Mouse (Mus musculus): Measurements from ENCODE around the gene 4930518I15Rik. TPM values are rescaled to one million over a fixed set of nuclear protein-coding genes. Genes with fewer than 3 reads are reported as not detected.

4930518I15Rik gene
- total and polyA plus RNA-seq, 3 experiments = 0.23 to 0.60 TPM; not detected in 1

DNA sequence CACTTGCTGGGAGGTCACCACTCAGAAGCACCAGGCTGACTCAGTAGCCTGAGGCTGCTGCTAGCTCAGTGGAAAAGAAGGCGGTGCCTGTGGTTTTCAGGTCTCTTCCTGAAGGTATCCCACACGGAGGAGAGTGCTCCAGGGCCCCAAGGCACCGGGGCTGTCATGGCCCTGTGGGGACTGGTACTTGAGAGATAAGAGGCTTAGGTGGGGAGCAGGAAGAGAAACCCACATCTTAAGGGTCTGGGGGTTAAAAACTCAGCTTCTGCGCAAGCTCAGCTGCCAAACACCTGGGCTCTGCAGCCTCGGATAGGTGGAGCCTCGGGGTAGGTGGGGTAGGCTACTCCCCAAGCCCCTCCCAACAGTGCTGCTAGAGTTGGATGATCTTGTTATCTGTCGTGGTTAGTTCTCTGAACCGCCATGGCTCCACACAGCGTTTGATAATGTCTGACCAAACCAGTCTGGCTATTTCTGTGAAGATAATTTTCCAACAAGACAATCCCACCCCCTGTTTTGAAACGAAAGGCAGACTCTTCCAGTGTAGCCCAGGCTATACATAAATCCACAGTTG lies 24.8 kb upstream of the 4930518I15Rik start:
- Histone ChIP-seq H3K4me1 (ENCODE audit: control insufficient read depth in 1 of 2, insufficient read depth in 2 of 2, low read length in 2 of 2) (peaks cover 2 to 39% of the 10 kb centered on the region in 2 experiments; a peak in 3 of 4 replicates), H3K9me3 (replicated peaks; ENCODE audit: insufficient read depth, low read length) (no peaks in the 10 kb centered on the region), H3K27me3 (ENCODE audit: control insufficient read depth in 1 of 2, insufficient read depth in 2 of 2, low read length in 2 of 2) (no peaks in the 10 kb centered on the region), H3K4me3 (ENCODE audit: control insufficient read depth in 1 of 2, insufficient read depth in 1 of 2, low read depth in 2 of 2, low read length in 2 of 2) (peak overlapping the region; percentile 1 to 43; a peak in 3 of 4 replicates), H3K79me2 (ENCODE audit: control insufficient read depth, insufficient read depth, low read length, poor library complexity) (no peaks in the 10 kb centered on the region), H3K9ac (ENCODE audit: control insufficient read depth, low read depth, low read length, poor library complexity, severe bottlenecking) (peak overlapping the region; percentile 26), H3K36me3 (ENCODE audit: control insufficient read depth in 1 of 2, insufficient read depth in 2 of 2, low read length in 2 of 2) (peaks cover 0 to 9% of the 10 kb centered on the region in 2 experiments; a peak in 2 of 4 replicates), H3K27ac (ENCODE audit: control insufficient read depth, low read depth, low read length) (peak overlapping the region; percentile 46; the same call in 1 of the 2 replicates)
- peak; percentile 78 for DNase-seq (ENCODE audit: low read depth, low spot score)
- TF ChIP-seq CTCF (IDR thresholded peaks at IDR 0.05 in 2 of 3, conservative IDR thresholded peaks at IDR 0.05 in 1 of 3; ENCODE audit: control insufficient read depth in 1 of 3, insufficient read depth in 1 of 3, low read depth in 2 of 3, low read length in 3 of 3, poor library complexity in 1 of 3, severe bottlenecking in 1 of 3) = no peak
- 0 out of 2 replicates have a peak, but pooled peaks have one; percentile 20 for TF ChIP-seq TBP (IDR thresholded peaks at IDR 0.05; ENCODE audit: low read depth, low read length)
- peak; percentile 64 for TF ChIP-seq NRF1 (IDR thresholded peaks at IDR 0.05; ENCODE audit: insufficient read depth, low read depth, low read length, poor library complexity, severe bottlenecking)
- TF ChIP-seq MEF2A (IDR thresholded peaks at IDR 0.05; ENCODE audit: extremely low read depth, insufficient replicate concordance, low read depth, low read length, poor library complexity, severe bottlenecking) = no peak
- peak; percentile 27 to 37; a peak in 3 of 4 replicates for TF ChIP-seq EP300 (IDR thresholded peaks at IDR 0.05; ENCODE audit: low read depth in 1 of 2, low read length in 2 of 2)
- no peak for TF ChIP-seq CHD2 (IDR thresholded peaks at IDR 0.05; ENCODE audit: low read length)
- no peak for TF ChIP-seq RCOR1 (IDR thresholded peaks at IDR 0.05; ENCODE audit: low read depth, low read length)
- TF ChIP-seq MAZ (IDR thresholded peaks at IDR 0.05; ENCODE audit: low read depth, low read length) = 0 out of 2 replicates have a peak, but pooled peaks have one; percentile 22
- TF ChIP-seq TCF12 (IDR thresholded peaks at IDR 0.05; ENCODE audit: low read depth, low read length) = peak; percentile 50
- TF ChIP-seq TAL1 (IDR thresholded peaks at IDR 0.05; ENCODE audit: low read length) = peak; percentile 27; the same call in 1 of the 2 replicates
- no peak for TF ChIP-seq GABPA (IDR thresholded peaks at IDR 0.05; ENCODE audit: low read depth, low read length)
- peak; percentile 39 for TF ChIP-seq MXI1 (IDR thresholded peaks at IDR 0.05; ENCODE audit: low read depth, low read length)
- peak; percentile 75 for TF ChIP-seq GATA1 (IDR thresholded peaks at IDR 0.05; ENCODE audit: low read depth, low read length)
- TF ChIP-seq SIN3A (IDR thresholded peaks at IDR 0.05; ENCODE audit: low read length) = peak; percentile 56
- no peak for TF ChIP-seq BHLHE40 (IDR thresholded peaks at IDR 0.05; ENCODE audit: borderline replicate concordance, low read depth, low read length)
- no peak for TF ChIP-seq ZMIZ1 (IDR thresholded peaks at IDR 0.05; ENCODE audit: low read depth, low read length)

DNA sequence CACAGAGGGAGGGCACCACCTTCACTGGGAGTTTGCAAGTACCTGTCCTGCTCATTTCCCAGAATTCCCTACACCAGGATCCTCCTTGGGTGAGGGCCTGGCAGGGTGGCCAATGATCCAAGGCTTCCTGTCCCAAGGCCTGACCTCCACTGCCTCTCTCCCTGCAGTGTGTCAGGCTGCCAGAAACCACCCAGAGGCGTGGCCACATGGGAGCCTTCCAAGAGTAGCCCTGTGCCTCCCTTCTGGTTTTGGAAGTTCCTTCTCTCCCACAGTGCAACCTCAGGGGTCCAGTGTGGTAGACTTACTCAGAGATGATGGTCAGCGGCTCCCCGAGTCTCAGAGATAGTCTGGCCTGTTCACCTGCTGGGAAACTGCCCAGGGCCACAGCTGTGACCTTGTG lies 21.8 kb upstream of the 4930518I15Rik start:
- peaks cover 0 to 3% of the 10 kb centered on the region in 2 experiments; a peak in 2 of 4 replicates for H3K36me3 ChIP-seq (ENCODE audit: control insufficient read depth in 1 of 2, insufficient read depth in 2 of 2, low read length in 2 of 2)
- no peaks in the 10 kb centered on the region for H3K27me3 ChIP-seq (ENCODE audit: control insufficient read depth in 1 of 2, insufficient read depth in 2 of 2, low read length in 2 of 2)
- no peak for DNase-seq (ENCODE audit: low read depth, low spot score)
- H3K4me1 ChIP-seq (ENCODE audit: control insufficient read depth in 1 of 2, insufficient read depth in 2 of 2, low read length in 2 of 2) = peaks cover 2 to 13% of the 10 kb centered on the region in 2 experiments; a peak in 3 of 4 replicates
- H3K9me3 ChIP-seq (replicated peaks; ENCODE audit: insufficient read depth, low read length) = no peaks in the 10 kb centered on the region
- no peak overlapping the region for H3K27ac ChIP-seq (ENCODE audit: control insufficient read depth, low read depth, low read length)
- H3K4me3 ChIP-seq (ENCODE audit: control insufficient read depth in 1 of 2, insufficient read depth in 1 of 2, low read depth in 2 of 2, low read length in 2 of 2) = no peak overlapping the region
- no peak for TF ChIP-seq MAZ (IDR thresholded peaks at IDR 0.05; ENCODE audit: low read depth, low read length)
- no peak for TF ChIP-seq CHD1 (IDR thresholded peaks at IDR 0.05; ENCODE audit: low read depth, low read length)
- no peak for TF ChIP-seq GABPA (IDR thresholded peaks at IDR 0.05; ENCODE audit: low read depth, low read length)
- no peak for TF ChIP-seq ZMIZ1 (IDR thresholded peaks at IDR 0.05; ENCODE audit: low read depth, low read length)
- no peak for TF ChIP-seq JUND (IDR thresholded peaks at IDR 0.05; ENCODE audit: low read depth, low read length)
- TF ChIP-seq ZNF384 (IDR thresholded peaks at IDR 0.05; ENCODE audit: low read depth, low read length) = no peak
- TF ChIP-seq ZKSCAN1 (IDR thresholded peaks at IDR 0.05; ENCODE audit: low read depth, low read length) = no peak
- TF ChIP-seq GATA1 (IDR thresholded peaks at IDR 0.05; ENCODE audit: low read depth, low read length) = no peak
- TF ChIP-seq TCF12 (IDR thresholded peaks at IDR 0.05; ENCODE audit: low read depth, low read length) = no peak
- no peak for TF ChIP-seq MAX (IDR thresholded peaks at IDR 0.05; ENCODE audit: low read length)
- no peak for TF ChIP-seq ZC3H11A (IDR thresholded peaks at IDR 0.05; ENCODE audit: low read depth, low read length)
- TF ChIP-seq USF2 (IDR thresholded peaks at IDR 0.05; ENCODE audit: borderline replicate concordance in 1 of 2, insufficient read depth in 1 of 2, low read depth in 1 of 2, low read length in 2 of 2) = no peak
- no peak for TF ChIP-seq POLR2A (IDR thresholded peaks at IDR 0.05; ENCODE audit: control insufficient read depth in 1 of 2, insufficient read depth in 1 of 2, low read depth in 1 of 2, low read length in 2 of 2, poor library complexity in 1 of 2)
- TF ChIP-seq ELF1 (IDR thresholded peaks at IDR 0.05; ENCODE audit: low read depth, low read length) = no peak
- no peak for TF ChIP-seq TAL1 (IDR thresholded peaks at IDR 0.05; ENCODE audit: low read length)
- no peak for TF ChIP-seq CHD2 (IDR thresholded peaks at IDR 0.05; ENCODE audit: low read length)
- TF ChIP-seq BHLHE40 (IDR thresholded peaks at IDR 0.05; ENCODE audit: borderline replicate concordance, low read depth, low read length) = no peak
- no peak for TF ChIP-seq POLR2AphosphoS5 (IDR thresholded peaks at IDR 0.05; ENCODE audit: borderline replicate concordance, low read depth, low read length)
- no peak for TF ChIP-seq MXI1 (IDR thresholded peaks at IDR 0.05; ENCODE audit: low read depth, low read length)
- TF ChIP-seq EP300 (IDR thresholded peaks at IDR 0.05; ENCODE audit: low read depth in 1 of 2, low read length in 2 of 2) = no peak
- no peaks in the 10 kb centered on the region for H3K79me2 ChIP-seq (ENCODE audit: control insufficient read depth, insufficient read depth, low read length, poor library complexity)
- no peak overlapping the region for H3K9ac ChIP-seq (ENCODE audit: control insufficient read depth, low read depth, low read length, poor library complexity, severe bottlenecking)

Measured in MEL (cell line).